Mouse (Mus musculus): ENCODE measurements around the gene Ccdc30. TPM values are rescaled to one million over a fixed set of nuclear protein-coding genes. Genes with fewer than 3 reads are reported as not detected.

The Ccdc30 gene
- polyA plus RNA-seq, 1 experiment, result 6.0 TPM

- TF ChIP-seq EP300 (IDR thresholded peaks at IDR 0.05; ENCODE audit: insufficient read depth, low read depth, low read length), result no peak
- TF ChIP-seq CTCF (IDR thresholded peaks at IDR 0.05; ENCODE audit: low read depth, low read length), result no peak
- TF ChIP-seq POLR2A (IDR thresholded peaks at IDR 0.05; ENCODE audit: insufficient read depth, low read length), result no peak
- Histone ChIP-seq H3K4me1 (ENCODE audit: control insufficient read depth, insufficient read depth, low read length) (no peaks in the 10 kb centered on the region), H3K4me3 (ENCODE audit: low read depth, low read length) (no peak overlapping the region), H3K9me3 (replicated peaks; ENCODE audit: control insufficient read depth, insufficient read depth, low read length, poor library complexity, severe bottlenecking) (no peaks in the 10 kb centered on the region), H3K9ac (ENCODE audit: low read depth, poor library complexity, severe bottlenecking) (no peak overlapping the region), H3K27me3 (ENCODE audit: control insufficient read depth, insufficient read depth, low read length, poor library complexity, severe bottlenecking) (no peaks in the 10 kb centered on the region), H3K36me3 (ENCODE audit: control insufficient read depth, insufficient read depth, low read length, poor library complexity, severe bottlenecking) (peaks cover 10% of the 10 kb centered on the region), H3K27ac (ENCODE audit: insufficient read depth, low read length) (no peak overlapping the region)
These were observed 118.0 kb downstream of the Ccdc30 start for GRCm38 (mm10) chr4:119297361-119297760.

DNA sequence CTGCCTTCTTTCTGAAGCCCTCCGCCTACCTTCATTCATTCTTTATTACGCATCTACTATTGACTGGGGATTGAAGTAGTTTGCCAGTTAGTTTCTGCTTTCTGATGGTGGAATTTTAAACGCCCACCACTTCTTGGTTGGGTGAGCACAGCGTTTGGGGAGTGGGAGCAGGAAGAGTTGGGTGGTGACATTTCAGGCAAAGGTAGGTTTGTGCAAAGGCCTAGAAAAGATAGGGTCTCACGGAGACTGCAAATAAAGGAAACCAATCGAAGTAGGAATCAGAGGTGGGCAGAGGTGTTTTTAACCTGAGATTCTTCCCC, 120.2 kb downstream of the Ccdc30 start:
- H3K27ac ChIP-seq (ENCODE audit: insufficient read depth, low read length), result peak overlapping the region; percentile 87
- no peak for TF ChIP-seq POLR2A (IDR thresholded peaks at IDR 0.05; ENCODE audit: insufficient read depth, low read length)
- TF ChIP-seq EP300 (IDR thresholded peaks at IDR 0.05; ENCODE audit: insufficient read depth, low read depth, low read length), result no peak
- TF ChIP-seq CTCF (IDR thresholded peaks at IDR 0.05; ENCODE audit: low read depth, low read length), result no peak
- H3K36me3 ChIP-seq (ENCODE audit: control insufficient read depth, insufficient read depth, low read length, poor library complexity, severe bottlenecking), result peaks cover 29% of the 10 kb centered on the region
- no peaks in the 10 kb centered on the region for H3K4me1 ChIP-seq (ENCODE audit: control insufficient read depth, insufficient read depth, low read length)
- H3K9ac ChIP-seq (ENCODE audit: low read depth, poor library complexity, severe bottlenecking), result peak overlapping the region; percentile 75
- H3K4me3 ChIP-seq (ENCODE audit: low read depth, low read length), result peak overlapping the region; percentile 90
- H3K27me3 ChIP-seq (ENCODE audit: control insufficient read depth, insufficient read depth, low read length, poor library complexity, severe bottlenecking), result no peaks in the 10 kb centered on the region
- no peaks in the 10 kb centered on the region for H3K9me3 ChIP-seq (replicated peaks; ENCODE audit: control insufficient read depth, insufficient read depth, low read length, poor library complexity, severe bottlenecking)

DNA sequence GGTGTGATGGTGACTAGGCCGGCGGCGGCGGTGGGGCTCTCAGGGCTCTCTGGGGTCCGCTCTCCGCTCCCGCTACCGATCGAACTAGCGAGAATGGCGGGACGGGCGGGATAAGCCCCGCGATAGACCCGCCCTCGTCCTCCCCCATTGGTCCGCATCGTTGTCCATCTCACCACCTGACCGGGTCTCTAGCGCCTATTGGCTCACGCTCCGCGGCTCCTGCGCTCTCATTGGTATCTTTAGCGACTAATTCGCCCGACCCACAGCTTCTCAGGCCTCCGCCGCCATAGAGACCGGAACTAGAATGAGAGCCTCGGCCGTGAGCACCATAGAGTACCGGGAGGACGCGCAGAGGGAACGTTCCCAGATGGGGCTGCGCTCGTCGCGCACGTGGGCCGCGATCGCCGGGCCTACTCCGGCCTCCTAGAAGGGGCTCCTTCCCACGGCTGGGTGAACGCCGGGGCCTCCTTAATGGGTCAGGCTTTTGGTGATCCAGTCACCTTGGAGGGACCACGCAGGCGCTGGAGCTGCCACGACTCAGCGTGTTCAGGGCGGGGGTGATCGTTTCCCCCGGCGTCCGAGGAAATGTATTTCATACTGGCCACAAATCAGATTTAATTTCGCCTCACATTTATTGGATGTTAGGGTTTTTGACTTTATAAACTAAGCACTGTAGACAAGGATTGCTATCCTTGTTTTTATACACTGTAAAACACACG, 120.7 kb downstream of the Ccdc30 start, which contains the start of gene Ybx1:
Ybx1 (minus strand) TSS at position 190 of the 719 bp plus-strand sequence.
- Histone ChIP-seq H3K27ac (ENCODE audit: insufficient read depth, low read length) (peak within 1 kb of the TSS; percentile 87), H3K36me3 (ENCODE audit: control insufficient read depth, insufficient read depth, low read length, poor library complexity, severe bottlenecking) (peaks cover 33% of the 10 kb centered on the region), H3K27me3 (ENCODE audit: control insufficient read depth, insufficient read depth, low read length, poor library complexity, severe bottlenecking) (no peaks in the 10 kb centered on the region), H3K9me3 (replicated peaks; ENCODE audit: control insufficient read depth, insufficient read depth, low read length, poor library complexity, severe bottlenecking) (no peaks in the 10 kb centered on the region), H3K9ac (ENCODE audit: low read depth, poor library complexity, severe bottlenecking) (peak within 1 kb of the TSS; percentile 93), H3K4me1 (ENCODE audit: control insufficient read depth, insufficient read depth, low read length) (no peaks in the 10 kb centered on the region), H3K4me3 (ENCODE audit: low read depth, low read length) (peak within 1 kb of the TSS; percentile 100)
- TF ChIP-seq EP300 (IDR thresholded peaks at IDR 0.05; ENCODE audit: insufficient read depth, low read depth, low read length), result no peak
- TF ChIP-seq POLR2A (IDR thresholded peaks at IDR 0.05; ENCODE audit: insufficient read depth, low read length), result peak; percentile 5

- H3K27me3 ChIP-seq (ENCODE audit: control insufficient read depth, insufficient read depth, low read length, poor library complexity, severe bottlenecking), result no peaks in the 10 kb centered on the region
- no peaks in the 10 kb centered on the region for H3K4me1 ChIP-seq (ENCODE audit: control insufficient read depth, insufficient read depth, low read length)
- TF ChIP-seq EP300 (IDR thresholded peaks at IDR 0.05; ENCODE audit: insufficient read depth, low read depth, low read length), result no peak
- TF ChIP-seq POLR2A (IDR thresholded peaks at IDR 0.05; ENCODE audit: insufficient read depth, low read length), result no peak
- TF ChIP-seq CTCF (IDR thresholded peaks at IDR 0.05; ENCODE audit: low read depth, low read length), result no peak
- peak overlapping the region; percentile 100 for H3K4me3 ChIP-seq (ENCODE audit: low read depth, low read length)
- H3K9me3 ChIP-seq (replicated peaks; ENCODE audit: control insufficient read depth, insufficient read depth, low read length, poor library complexity, severe bottlenecking), result no peaks in the 10 kb centered on the region
- H3K27ac ChIP-seq (ENCODE audit: insufficient read depth, low read length), result peak overlapping the region; percentile 71
- H3K36me3 ChIP-seq (ENCODE audit: control insufficient read depth, insufficient read depth, low read length, poor library complexity, severe bottlenecking), result peaks cover 39% of the 10 kb centered on the region
- peak overlapping the region; percentile 93 for H3K9ac ChIP-seq (ENCODE audit: low read depth, poor library complexity, severe bottlenecking)
These were observed 121.6 kb downstream of the Ccdc30 start for GRCm38 (mm10) chr4:119293574-119294258.

- Histone ChIP-seq H3K27ac (ENCODE audit: insufficient read depth, low read length) (peak overlapping the region; percentile 71), H3K4me1 (ENCODE audit: control insufficient read depth, insufficient read depth, low read length) (no peaks in the 10 kb centered on the region), H3K9me3 (replicated peaks; ENCODE audit: control insufficient read depth, insufficient read depth, low read length, poor library complexity, severe bottlenecking) (no peaks in the 10 kb centered on the region), H3K36me3 (ENCODE audit: control insufficient read depth, insufficient read depth, low read length, poor library complexity, severe bottlenecking) (peaks cover 46% of the 10 kb centered on the region), H3K27me3 (ENCODE audit: control insufficient read depth, insufficient read depth, low read length, poor library complexity, severe bottlenecking) (no peaks in the 10 kb centered on the region), H3K4me3 (ENCODE audit: low read depth, low read length) (peak overlapping the region; percentile 100), H3K9ac (ENCODE audit: low read depth, poor library complexity, severe bottlenecking) (peak overlapping the region; percentile 93)
- TF ChIP-seq EP300 (IDR thresholded peaks at IDR 0.05; ENCODE audit: insufficient read depth, low read depth, low read length), result no peak
- TF ChIP-seq POLR2A (IDR thresholded peaks at IDR 0.05; ENCODE audit: insufficient read depth, low read length), result no peak
- TF ChIP-seq CTCF (IDR thresholded peaks at IDR 0.05; ENCODE audit: low read depth, low read length), result no peak
These were observed 122.3 kb downstream of the Ccdc30 start for GRCm38 (mm10) chr4:119292771-119293573.
